Mouse (Mus musculus) layer of hippocampus, adult 18-20 months (tissue): Measurements from ENCODE around the gene Tax1bp3. TPM values are rescaled to one million over a fixed set of nuclear protein-coding genes. Genes with fewer than 3 reads are reported as not detected.

ENCODE experiments used
- DNase-seq, 2 experiments: peaks; one replicate each; pipeline ENCODE4 v3.0.0; 2022; ENCODE audit warnings: low spot score in 2 of 2
- long read RNA-seq: library from polyadenylated mRNA; stranded (forward); transcript quantifications from one replicate; pipeline ENCODE4 v2.0.0, GENCODE M21; 2021
- total RNA-seq, 2 experiments: library from RNA; stranded (reverse); gene quantifications; 2 replicates each; pipeline ENCODE4 v1.2.3; 2021

The Tax1bp3 gene
- 1 to 10 TPM; 8.6 to 8.7 TPM for total RNA-seq
- long read RNA-seq, transcript Tax1bp3-201 (4 exons, 1,523 nt): major isoform, 7 of 8 reads
- long read RNA-seq, partial matches to known transcripts: 1 of 8 reads
- long read RNA-seq, other reads (novel, unspliced or antisense): 0 of 8 reads

DNA sequence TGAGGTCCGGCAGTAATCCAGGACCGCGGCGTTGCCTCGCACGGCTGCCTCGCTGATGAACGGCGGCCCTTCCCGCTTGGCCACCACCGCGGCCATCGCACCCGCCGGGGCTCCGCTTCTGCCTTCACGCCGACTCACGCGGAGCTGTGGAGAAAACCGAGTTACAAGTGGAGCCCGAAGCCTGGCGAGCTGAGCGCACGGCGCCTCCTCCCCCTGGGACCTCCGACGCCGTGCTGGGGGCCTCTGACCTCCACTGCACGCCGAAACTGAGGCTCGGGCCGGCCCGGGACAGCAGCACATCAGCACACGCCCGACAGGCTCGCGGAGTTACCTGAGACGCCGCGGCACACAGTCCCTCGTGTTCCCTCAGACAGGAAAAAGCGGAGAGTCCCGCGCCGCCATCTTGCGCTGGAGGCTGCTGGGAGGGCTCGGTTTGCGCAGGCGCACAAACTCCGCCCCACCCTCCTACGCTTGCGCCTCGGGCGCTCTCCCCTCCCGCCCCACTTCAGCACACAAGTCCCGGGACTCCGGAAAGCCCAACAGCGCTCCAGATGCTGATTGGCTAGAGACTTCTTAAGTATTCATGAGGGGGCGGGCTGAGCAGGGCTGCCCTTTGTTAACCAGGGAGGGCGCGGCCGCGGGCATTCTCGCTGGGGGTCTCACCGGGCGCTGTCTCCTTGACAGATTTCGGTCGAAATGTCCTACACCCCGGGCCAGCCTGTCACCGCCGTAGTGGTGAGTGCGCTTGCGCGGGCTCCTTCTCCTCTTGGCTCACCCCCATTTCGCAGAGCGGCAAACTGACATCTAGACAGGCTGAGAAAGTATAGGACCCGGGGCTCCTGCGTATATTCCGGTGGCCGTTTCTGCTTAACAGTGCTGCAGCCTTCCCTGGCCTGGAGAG, at the start of gene Tax1bp3, which contains the start of gene Emc6:
Tax1bp3 (plus strand) TSS at position 476 of the 901 bp plus-strand sequence.
Emc6 (minus strand) TSS at position 430 of the 901 bp plus-strand sequence.
- peak; percentile 93 to 97 for DNase-seq

DNA sequence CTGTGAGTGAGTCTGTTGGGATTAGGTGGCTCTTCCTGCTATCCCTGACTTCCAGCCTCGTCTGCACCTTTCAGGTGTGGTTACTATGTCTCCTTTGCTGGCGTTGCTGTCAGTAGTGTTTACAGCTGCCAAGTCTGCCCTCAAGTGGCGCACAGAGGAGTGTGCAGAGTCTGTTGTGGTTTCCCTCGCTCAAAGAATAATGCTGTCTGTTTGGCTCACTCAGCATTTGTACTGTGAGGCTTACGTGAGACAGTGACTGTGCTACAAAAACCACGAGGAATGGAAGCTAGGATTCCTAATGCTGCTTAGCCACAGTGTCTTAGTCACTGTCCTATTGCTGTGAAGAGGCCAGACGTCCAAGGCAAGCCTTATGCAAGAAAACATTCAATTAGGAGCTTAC, 45.9 kb upstream of the Tax1bp3 start:
- DNase-seq: peak in 1 of 2 experiments; percentile 27

DNA sequence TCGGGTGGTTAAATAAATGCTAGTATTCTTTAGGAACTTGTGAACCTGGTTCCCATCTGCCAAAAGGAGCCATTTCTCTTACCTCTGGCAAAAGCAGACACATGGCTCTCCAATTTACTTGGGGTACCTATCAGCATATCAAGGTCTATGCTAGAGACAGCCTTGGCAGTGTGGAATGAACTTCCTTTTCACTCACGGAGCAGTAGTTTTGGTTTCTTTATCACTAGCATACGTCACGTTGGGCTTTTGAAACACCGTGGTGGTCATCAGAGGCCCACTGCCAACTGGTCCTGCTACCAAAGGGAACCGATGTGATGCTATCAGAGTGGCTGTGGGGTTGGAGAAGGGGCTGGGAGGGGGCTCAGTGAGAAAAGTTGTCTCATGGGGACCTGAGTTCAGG, 43.9 kb upstream of the Tax1bp3 start:
- no peak for DNase-seq

DNA sequence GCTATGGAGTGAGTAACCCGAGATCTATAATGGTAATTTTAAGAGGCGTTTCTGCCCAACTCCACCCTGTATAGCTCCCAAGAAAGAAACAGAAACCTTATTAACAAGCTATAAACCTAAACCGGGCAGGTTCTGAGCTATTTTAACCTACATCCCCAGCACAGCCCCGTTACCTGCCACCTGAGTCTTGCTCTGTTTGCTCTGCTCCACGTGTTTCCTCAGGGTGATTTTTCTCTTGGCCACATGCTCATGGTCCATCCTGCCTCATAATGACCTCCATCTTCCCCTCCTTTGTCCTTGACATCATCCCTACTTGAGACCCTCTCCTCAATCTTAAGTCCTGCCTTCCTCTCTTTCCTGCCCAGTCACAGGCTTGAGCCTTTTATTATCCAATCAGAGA, 42.7 kb upstream of the Tax1bp3 start:
- no peak for DNase-seq

GRCm38 (mm10) chr11:73136587-73136986, 40.3 kb upstream of the Tax1bp3 start:
- DNase-seq: no peak

- DNase-seq: no peak
Measured at GRCm38 (mm10) chr11:73137116-73137515, 39.8 kb upstream of the Tax1bp3 start.

DNA sequence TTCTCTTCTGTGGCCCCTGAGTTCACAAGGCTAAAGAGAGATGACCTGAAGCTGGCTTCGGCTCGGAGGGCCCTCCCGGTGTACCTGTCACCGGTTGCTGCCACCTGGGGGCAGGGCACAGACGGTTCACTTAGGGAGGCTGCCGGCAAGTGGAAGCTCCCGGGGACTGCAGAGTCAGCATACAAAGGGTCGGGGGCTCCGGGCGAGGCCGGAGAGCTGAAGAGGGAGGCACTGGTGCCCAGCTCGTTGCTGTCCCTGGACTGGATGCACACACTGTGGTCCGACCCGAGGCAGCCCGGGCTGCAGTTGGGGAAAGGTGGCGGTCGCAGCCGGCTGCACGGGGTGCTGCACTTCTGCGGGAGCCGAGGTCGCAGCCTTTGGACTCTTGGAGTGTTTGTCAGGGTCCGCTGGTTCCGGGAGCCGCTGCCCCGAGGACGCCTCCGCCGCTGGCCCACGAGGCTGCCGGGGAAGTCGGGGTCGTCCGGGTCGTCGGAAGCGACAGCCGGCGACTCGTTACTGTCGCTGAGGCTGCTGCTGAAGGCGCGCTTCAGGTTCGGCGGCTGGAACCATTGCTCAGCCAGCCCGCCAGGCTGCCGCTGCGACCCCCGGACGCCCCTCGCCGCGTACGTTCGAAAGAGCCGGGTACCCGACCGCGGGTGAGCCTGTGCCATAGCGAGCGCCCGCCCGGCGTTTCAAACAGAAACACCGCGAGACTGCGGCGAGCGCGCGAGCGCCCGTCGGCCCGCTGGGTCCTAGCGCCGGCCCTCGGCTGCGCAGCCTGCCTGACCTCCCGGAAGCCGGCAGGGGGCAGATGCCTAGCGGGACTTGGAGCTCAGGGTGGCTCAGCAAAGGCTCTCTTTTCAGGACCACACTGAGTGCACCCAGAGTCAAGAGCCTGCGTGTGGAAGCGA, 39.0 kb upstream of the Tax1bp3 start, which contains the start of gene Haspin:
Haspin (minus strand) TSS at position 704 of the 911 bp plus-strand sequence.
- peak; percentile 86 to 90 for DNase-seq

GRCm38 (mm10) chr11:73144261-73144681, 32.6 kb upstream of the Tax1bp3 start:
- no peak for DNase-seq

GRCm38 (mm10) chr11:73146026-73146974, 30.6 kb upstream of the Tax1bp3 start:
- no peak for DNase-seq

GRCm38 (mm10) chr11:73146975-73147365, 29.9 kb upstream of the Tax1bp3 start:
- DNase-seq: no peak

DNA sequence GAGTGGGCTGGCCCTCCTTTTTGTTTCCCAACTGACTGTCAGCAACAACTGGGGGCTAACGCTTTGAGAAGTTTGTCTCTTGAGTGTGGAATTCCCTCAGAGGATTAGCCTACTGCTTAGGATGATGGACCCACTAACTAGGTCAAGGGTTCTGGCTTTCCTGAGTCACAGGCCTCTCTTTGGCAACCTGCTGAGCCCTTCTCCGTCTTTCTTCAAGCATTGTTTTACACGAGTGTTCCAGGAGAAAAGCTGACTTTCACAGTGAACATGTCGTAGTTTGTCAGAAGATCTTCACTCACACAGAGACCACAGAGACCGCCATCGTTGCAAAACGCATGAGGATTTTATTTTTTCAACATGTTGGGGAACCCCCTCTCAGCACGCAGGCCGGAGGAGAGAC, 28.7 kb upstream of the Tax1bp3 start:
- no peak for DNase-seq

DNA sequence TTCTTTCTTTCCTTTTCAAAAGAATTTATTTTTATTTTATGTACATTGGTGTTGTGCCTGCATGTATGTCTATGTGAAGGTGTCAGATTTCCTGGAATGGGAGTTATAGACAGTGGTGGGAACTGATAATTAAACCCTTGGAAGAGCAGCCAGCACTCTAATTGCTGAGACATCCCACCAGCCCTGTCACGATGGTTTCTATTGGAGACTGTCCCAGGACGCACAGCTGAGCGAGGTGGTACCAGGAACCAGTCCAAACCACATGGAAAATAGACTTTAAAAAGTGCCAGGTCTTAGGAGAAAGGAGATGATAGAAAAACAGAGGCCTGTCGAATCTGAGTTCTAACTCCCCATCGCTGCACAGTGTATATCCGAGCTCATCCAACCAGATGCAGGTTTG, 21.8 kb upstream of the Tax1bp3 start:
- peak; percentile 33 to 61 for DNase-seq

GRCm38 (mm10) chr11:73159957-73160810, 16.7 kb upstream of the Tax1bp3 start, which contains the start of gene P2rx5:
P2rx5 (plus strand) TSS chr11:73160421.
- no peak for DNase-seq

DNA sequence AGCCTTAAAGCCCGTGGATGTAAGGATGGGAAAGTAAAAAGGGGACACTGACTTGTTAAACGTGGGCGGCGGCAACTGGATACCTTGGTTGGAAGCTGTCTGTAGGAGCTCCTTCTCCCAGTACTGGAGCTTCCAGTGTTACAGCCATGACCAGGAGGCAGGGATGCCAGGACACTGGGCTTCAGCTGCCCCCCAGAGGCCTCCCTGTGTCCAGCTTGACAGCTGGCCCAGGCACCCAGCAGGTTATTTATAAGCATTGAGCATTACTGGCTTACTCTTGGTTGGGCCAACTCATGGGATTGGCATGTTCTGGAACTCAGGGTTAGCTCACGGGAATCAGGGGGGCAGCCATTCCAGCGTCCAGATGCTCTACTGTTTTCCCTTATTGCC, 16.1 kb upstream of the Tax1bp3 start:
- no peak for DNase-seq

DNA sequence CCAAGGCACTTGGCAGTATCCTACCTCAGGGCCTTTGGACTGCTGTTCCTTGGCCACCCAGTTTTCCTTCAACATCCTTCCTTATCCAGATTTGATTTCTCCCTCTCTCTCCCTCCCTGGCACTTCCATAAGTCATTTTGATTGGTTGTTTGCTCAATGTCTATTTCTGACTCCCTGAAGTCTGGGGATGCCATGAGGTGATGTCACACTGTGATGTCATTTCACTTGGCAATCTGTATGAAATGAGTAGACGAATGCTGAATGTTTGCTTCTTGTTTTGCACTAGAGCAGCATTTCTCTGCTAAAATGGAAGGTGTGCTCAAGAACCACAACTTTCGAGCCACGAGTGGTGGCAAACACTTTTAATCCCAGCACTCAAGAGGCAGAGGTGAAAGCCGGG, 15.3 kb upstream of the Tax1bp3 start:
- no peak for DNase-seq

- no peak for DNase-seq
Measured at GRCm38 (mm10) chr11:73162284-73162683, 14.6 kb upstream of the Tax1bp3 start.

DNA sequence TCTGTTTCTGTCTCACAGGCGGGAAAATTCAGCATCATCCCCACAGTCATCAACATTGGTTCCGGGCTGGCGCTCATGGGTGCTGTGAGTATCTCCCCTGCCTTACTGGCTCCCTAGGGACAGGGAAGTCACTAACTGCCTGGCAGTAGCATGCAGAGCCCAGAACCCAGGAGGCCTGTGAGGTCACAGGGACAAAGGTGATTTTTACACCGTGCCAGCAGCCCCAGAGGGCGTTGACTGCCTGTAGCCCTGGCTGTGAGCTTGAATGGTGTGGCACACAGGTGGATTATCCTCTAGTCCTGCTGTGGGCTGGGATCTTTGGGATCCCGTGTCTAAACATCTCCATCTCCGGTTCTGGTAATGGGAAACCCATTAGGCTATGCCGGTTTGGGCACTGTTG, 8.8 kb upstream of the Tax1bp3 start:
- no peak for DNase-seq

DNA sequence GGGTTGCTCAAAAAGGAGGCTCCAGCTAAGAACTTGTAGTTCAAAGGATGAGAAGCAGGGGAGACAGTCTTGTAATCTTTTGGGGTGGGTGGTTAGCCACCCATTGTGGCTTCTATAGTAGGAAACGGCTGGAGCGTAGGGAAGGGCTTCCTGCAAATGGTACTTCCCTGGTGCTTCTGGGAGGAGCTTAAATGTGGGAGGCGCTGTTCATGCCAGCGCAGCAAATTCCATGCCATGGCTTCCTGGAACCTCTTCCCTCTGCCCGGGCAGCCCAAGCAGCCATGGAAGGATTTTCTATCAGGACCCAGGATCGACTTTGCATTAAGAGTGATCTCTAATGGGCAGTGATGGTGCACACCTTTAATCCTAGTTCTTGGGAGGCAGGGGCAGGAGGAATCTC, 8.3 kb upstream of the Tax1bp3 start:
- no peak for DNase-seq

- peak; percentile 45 to 82 for DNase-seq
Measured at GRCm38 (mm10) chr11:73169231-73169630, 7.7 kb upstream of the Tax1bp3 start.
